Mouse (Mus musculus) retina, embryonic 14.5 days (tissue): ENCODE results near the gene Arl5a.

Experiments
- DNase-seq: peaks from one replicate; pipeline ENCODE4 v3.0.0-alpha.2; 2015; ENCODE audit warnings: low spot score

The Arl5a gene

DNA sequence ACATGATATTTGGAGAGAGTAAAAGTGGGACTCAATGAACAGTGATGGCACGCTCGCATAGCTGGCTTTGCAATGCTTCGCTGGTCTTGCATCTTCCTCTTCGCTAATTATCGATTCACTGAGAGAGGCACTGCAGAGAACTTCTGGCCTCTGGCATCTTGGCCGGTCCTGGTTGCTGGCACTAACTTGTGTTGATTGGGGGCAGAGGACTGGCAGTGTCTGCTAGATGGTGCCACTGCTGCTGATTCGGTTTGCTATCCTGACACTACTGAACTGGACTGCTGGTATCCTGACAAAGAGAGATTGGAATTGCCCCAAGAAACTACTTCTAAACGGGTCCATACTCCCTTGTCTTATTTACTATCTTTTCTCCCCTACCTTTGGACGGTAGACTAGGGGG is 63.6 kb downstream of the Arl5a start:
- DNase-seq = no peak

DNA sequence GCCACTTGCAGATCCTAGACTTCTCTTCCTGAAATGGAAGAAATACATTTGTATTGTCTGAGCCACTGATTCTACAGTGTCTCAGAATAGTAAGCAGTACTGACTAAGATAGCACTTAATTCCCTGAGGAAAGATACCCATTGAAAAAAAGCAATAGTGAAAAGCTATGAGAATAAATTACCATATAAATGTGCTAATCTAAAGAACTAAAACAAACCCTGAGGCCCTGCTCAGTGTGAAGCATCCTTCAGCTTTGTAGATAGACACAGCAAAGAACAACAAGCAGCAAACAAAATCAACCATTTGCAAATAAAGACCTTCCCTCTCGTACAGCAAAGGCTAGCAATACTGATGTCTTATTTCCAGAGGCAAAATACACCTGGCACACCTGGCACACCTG is 65.0 kb downstream of the Arl5a start:
- DNase-seq = no peak

DNA sequence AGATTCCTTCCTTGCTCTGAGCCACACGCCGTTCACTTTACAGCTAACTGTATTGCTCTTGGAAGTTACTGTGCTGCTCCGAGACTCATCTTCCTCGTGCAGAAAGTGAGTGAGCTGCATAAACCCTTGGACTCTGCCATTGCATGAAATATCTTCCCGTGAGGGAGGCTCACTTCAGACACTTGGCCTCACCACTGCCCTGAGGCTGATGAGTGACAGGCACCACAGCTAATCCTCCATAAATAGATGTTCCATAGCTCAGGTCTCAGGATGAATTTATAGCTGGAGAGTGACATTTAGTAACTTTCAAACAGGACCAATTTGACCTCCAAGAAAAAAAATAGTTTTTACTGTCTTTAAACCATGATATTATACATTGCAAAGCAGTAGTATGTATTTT is 66.5 kb downstream of the Arl5a start:
- no peak for DNase-seq

- no peak for DNase-seq
These were observed 73.7 kb downstream of the Arl5a start for GRCm38 (mm10) chr2:52351029-52351428.
